Mouse (Mus musculus) CD4-positive naive resting alpha-beta T cell, adult 76 days (primary cell): Measurements from ENCODE around the gene Akr1b10. TPM values are rescaled to one million over a fixed set of nuclear protein-coding genes. Genes with fewer than 3 reads are reported as not detected.

Experiments used
- total RNA-seq: library from RNA; stranded (reverse); gene quantifications from one replicate; pipeline ENCODE4 v1.2.4, GENCODE M21; 2023

Gene Akr1b10
- total RNA-seq: 22.0 TPM

GRCm38 (mm10) chr6:34384110-34384661 is at the start of gene Akr1b10:
Gene Akr1b10, plus strand, starts transcription at chr6:34384218.

DNA sequence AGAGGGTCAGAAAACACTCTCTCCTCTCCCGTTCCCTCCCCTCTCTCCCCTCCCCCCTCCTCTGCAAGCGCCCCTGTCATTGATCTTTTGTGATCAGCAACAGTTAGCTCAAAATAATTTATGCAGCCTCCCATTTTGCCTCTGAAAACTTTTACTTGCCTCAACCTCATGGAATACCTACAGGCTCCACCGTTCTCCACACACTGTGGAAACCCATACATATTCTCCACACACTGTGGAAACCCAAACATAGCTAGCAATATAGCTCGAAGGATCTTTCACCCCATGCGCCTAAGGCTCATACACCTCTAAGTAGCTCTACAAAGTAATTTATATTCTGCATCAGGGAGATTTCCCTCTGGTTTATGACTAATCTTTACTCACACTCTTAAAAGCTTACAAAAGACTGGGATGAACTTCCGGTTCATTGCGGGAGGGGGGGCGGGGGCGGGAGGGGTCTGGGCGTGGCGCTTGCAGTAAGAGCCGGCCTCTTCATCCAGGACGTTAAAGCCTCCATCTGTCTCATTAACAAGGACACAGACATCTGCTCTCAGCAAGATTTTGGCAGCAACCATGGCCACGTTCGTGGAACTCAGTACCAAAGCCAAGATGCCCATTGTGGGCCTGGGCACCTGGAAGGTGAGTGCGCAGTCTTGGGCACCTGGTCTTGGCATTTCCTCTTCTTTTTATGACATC is 30.2 kb upstream of the Akr1b10 start, which contains the start of gene Akr1b8:
Gene Akr1b8, plus strand, starts transcription at position 462 of the 696 bp plus-strand sequence.

GRCm38 (mm10) chr6:34412023-34412422 is 28.0 kb downstream of the Akr1b10 start, which contains the start of gene Akr1b7:
Gene Akr1b7, plus strand, starts transcription at chr6:34412334.

Other genes starting within 250 kb of the Akr1b10 start
- 19.4 TPM for gene Slc35b4, start 207.1 kb upstream of the Akr1b10 start, total RNA-seq
- 121 TPM for gene Akr1b3, start 66.7 kb upstream of the Akr1b10 start, total RNA-seq
- not detected for gene Akr1b8, start 30.1 kb upstream of the Akr1b10 start, total RNA-seq
- not detected for gene Akr1b7, start 28.1 kb downstream of the Akr1b10 start, total RNA-seq
- gene Bpgm, start 92.0 kb downstream of the Akr1b10 start, total RNA-seq: 58.4 TPM
- 1.1 TPM for gene Cald1, start 214.3 kb downstream of the Akr1b10 start, total RNA-seq